Comparison of ENCODE assay signal across 27 mouse cellular contexts in genomic region chr15:100808484-100808883, GRCm38 (mm10). TPM values are rescaled to one million over a fixed set of nuclear protein-coding genes. Genes with fewer than 3 reads are reported as not detected.
DNase-seq lines count a peak whose midpoint lies in the region; ATAC-seq and TF ChIP-seq lines count a peak whose summit lies in the region.
"Had no signal": no experiment of that assay in that cellular context is flagged by ENCODE, and none has a peak within 500 bp of the region (broad histone marks: within the 10 kb centered on the region; RNA-seq: fewer than 3 reads in every experiment).

No protein-coding gene starts in this region.

- H3K9me3 ChIP-seq in lung, embryonic 16.5 days (ENCODE audit: control insufficient read depth, low read length), result no peaks in the 10 kb centered on the region
- H3K9me3 ChIP-seq in limb, embryonic 10.5 days (replicated peaks), result no peaks in the 10 kb centered on the region
- H3K9me3 ChIP-seq: embryonic facial prominence, embryonic 13.5 days; forebrain, embryonic 12.5 days; hindbrain, embryonic 13.5 days; kidney, embryonic 15.5 days; limb, embryonic 15.5 days; stomach, embryonic 15.5 days had no signal

- H3K27me3 ChIP-seq in kidney, adult 2 months (replicated peaks; ENCODE audit: control insufficient read depth, insufficient read depth, low read length), result no peaks in the 10 kb centered on the region
- no peaks in the 10 kb centered on the region for H3K27me3 ChIP-seq in lung, embryonic 16.5 days (ENCODE audit: control insufficient read depth, insufficient read depth, low read depth, low read length)
- H3K27me3 ChIP-seq in limb, embryonic 10.5 days (ENCODE audit: low read depth, poor library complexity, severe bottlenecking), result no peaks in the 10 kb centered on the region
- H3K27me3 ChIP-seq: embryonic facial prominence, embryonic 13.5 days; hindbrain, embryonic 13.5 days; kidney, embryonic 15.5 days; limb, embryonic 15.5 days; stomach, embryonic 15.5 days had no signal

- no peak for DNase-seq in gastrocnemius, adult 2 months
- DNase-seq in gastrocnemius, postnatal 36 days, result no peak
- DNase-seq in kidney, adult 2 months, result peak; percentile 14
- no peak for DNase-seq in kidney, adult 8-10 months
- DNase-seq in lung, adult 18-20 months, result no peak
- DNase-seq in limb, embryonic 10.5 days (ENCODE audit: low spot score), result no peak
- no peak for DNase-seq in adrenal gland, postnatal 25 days
- DNase-seq: cerebellum, adult 11 months; cerebellum, adult 9-10 months; embryo, embryonic 11 days; forebrain, postnatal 0 days; gastrocnemius, postnatal 10 days; heart, postnatal 36 days; layer of hippocampus, postnatal 36 days; left cerebral cortex, postnatal 4 days; midbrain, embryonic 14.5 days; right cerebral cortex, postnatal 14 days; thymus, postnatal 14 days had no signal

- peak; percentile 26; the same call in 1 of the 2 replicates for ATAC-seq in lung, embryonic 16.5 days (ENCODE audit: low read depth)
- ATAC-seq: forebrain, postnatal 0 days; intestine, embryonic 16.5 days had no signal

- no peak overlapping the region for H3K9ac ChIP-seq in lung, embryonic 16.5 days (ENCODE audit: low read length)
- H3K9ac ChIP-seq: embryonic facial prominence, embryonic 13.5 days; forebrain, embryonic 12.5 days; forebrain, postnatal 0 days; hindbrain, embryonic 13.5 days; kidney, embryonic 15.5 days; limb, embryonic 15.5 days; stomach, embryonic 15.5 days had no signal

- TF ChIP-seq POLR2A in kidney, adult 2 months (IDR thresholded peaks at IDR 0.05; ENCODE audit: low read depth, low read length), result no peak

- intact Hi-C loops in gastrocnemius, adult 2 months (cut with DNase I), result no loop called here
- intact Hi-C loops in gastrocnemius, postnatal 36 days (cut with DNase I), result no loop called here

- no peak overlapping the region for H3K4me2 ChIP-seq in lung, embryonic 16.5 days (ENCODE audit: low read depth, low read length)
- H3K4me2 ChIP-seq: embryonic facial prominence, embryonic 13.5 days; forebrain, embryonic 12.5 days; hindbrain, embryonic 13.5 days; kidney, embryonic 15.5 days; limb, embryonic 15.5 days; stomach, embryonic 15.5 days had no signal

- no peak for TF ChIP-seq CTCF in gastrocnemius, adult 2 months (IDR thresholded peaks at IDR 0.05)
- TF ChIP-seq CTCF in kidney, adult 2 months (conservative IDR thresholded peaks at IDR 0.05; ENCODE audit: insufficient read depth, insufficient read length, low read depth, low read length), result no peak

- WGBS in kidney, adult 2 months, result 65% methylated on average over 9 of the region's 9 CpGs
- WGBS in lung, embryonic 16.5 days, result 59% methylated on average over 9 of the region's 9 CpGs
- WGBS in limb, embryonic 10.5 days, result 87% methylated on average over 9 of the region's 9 CpGs

- no peaks in the 10 kb centered on the region for H3K36me3 ChIP-seq in kidney, adult 2 months (ENCODE audit: control insufficient read depth, insufficient read depth, low read length)
- H3K36me3 ChIP-seq in lung, embryonic 16.5 days (ENCODE audit: control insufficient read depth, insufficient read depth, low read length), result no peaks in the 10 kb centered on the region
- H3K36me3 ChIP-seq in limb, embryonic 10.5 days, result peaks cover 12% of the 10 kb centered on the region; the same call in 1 of the 2 replicates
- H3K36me3 ChIP-seq: G1E; limb, embryonic 15.5 days; stomach, embryonic 15.5 days had no signal

- peak overlapping the region; percentile 74 for H3K27ac ChIP-seq in gastrocnemius, adult 2 months
- no peak overlapping the region for H3K27ac ChIP-seq in kidney, adult 2 months (ENCODE audit: insufficient read depth, low read depth, low read length)
- no peak overlapping the region for H3K27ac ChIP-seq in lung, embryonic 16.5 days (ENCODE audit: low read length)
- peak overlapping the region; percentile 46; the same call in 1 of the 2 replicates for H3K27ac ChIP-seq in limb, embryonic 10.5 days
- H3K27ac ChIP-seq: embryonic facial prominence, embryonic 13.5 days; forebrain, embryonic 12.5 days; hindbrain, embryonic 13.5 days; kidney, embryonic 15.5 days; limb, embryonic 15.5 days; stomach, embryonic 15.5 days had no signal

- H3K4me3 ChIP-seq in gastrocnemius, adult 2 months, result no peak overlapping the region
- H3K4me3 ChIP-seq in kidney, adult 2 months (ENCODE audit: insufficient read depth, low read depth, low read length), result no peak overlapping the region
- H3K4me3 ChIP-seq in lung, embryonic 16.5 days (ENCODE audit: low read length), result no peak overlapping the region
- H3K4me3 ChIP-seq in limb, embryonic 10.5 days, result no peak overlapping the region
- H3K4me3 ChIP-seq: embryonic facial prominence, embryonic 13.5 days; forebrain, embryonic 12.5 days; hindbrain, embryonic 13.5 days; kidney, embryonic 15.5 days; limb, embryonic 15.5 days; stomach, embryonic 15.5 days had no signal

- H3K4me1 ChIP-seq in kidney, adult 2 months (ENCODE audit: control insufficient read depth, insufficient read depth, low read length), result no peaks in the 10 kb centered on the region
- H3K4me1 ChIP-seq in lung, embryonic 16.5 days (replicated peaks; ENCODE audit: control insufficient read depth, insufficient read depth, low read length), result no peaks in the 10 kb centered on the region; the same call in 1 of the 2 replicates
- peaks cover 7% of the 10 kb centered on the region for H3K4me1 ChIP-seq in limb, embryonic 10.5 days
- H3K4me1 ChIP-seq: kidney, embryonic 15.5 days; limb, embryonic 15.5 days; stomach, embryonic 15.5 days had no signal

RNA-seq across cellular contexts. Expression of gene Slc4a8, which starts 46.9 kb away (rescaled TPM):
- 1 to 10 TPM; 1.5 to 1.9 TPM for total RNA-seq in gastrocnemius, adult 2 months (2021)
- 1 to 10 TPM; 1.6 to 2.0 TPM for total RNA-seq in gastrocnemius, postnatal 36 days (2021)
- 5.9 TPM in 2 replicates for polyA plus RNA-seq in kidney, adult 2 months (2012; rRNA removed)
- 2.5 and 4.2 TPM in 2 replicates for polyA plus RNA-seq in lung, embryonic 16.5 days (2015; fragmentation: Nextera tagmentation; extraction: Ambion mirVana)
- 7.1 and 9.7 TPM in 2 replicates for polyA plus RNA-seq in limb, embryonic 10.5 days (2016; fragmentation: Nextera tagmentation; extraction: Ambion mirVana)
- 4.9 and 6.3 TPM in 2 replicates for total RNA-seq in adrenal gland, postnatal 25 days (2021)
- polyA plus RNA-seq: G1E had no signal

Comparison
In these comparisons a context has a peak if more than half of its experiments do, and no peak if none do; other contexts are left out.
1. H3K27ac ChIP-seq: peak in gastrocnemius, adult 2 months (single experiment) and limb, embryonic 10.5 days (single experiment); none in kidney, adult 2 months (single experiment) and lung, embryonic 16.5 days (single experiment).